Mouse (Mus musculus) 3T3-L1 (cell line): Measurements from ENCODE around the gene Pkp4.

Experiments used
- DNase-seq: peaks from one replicate; pipeline ENCODE4 v3.0.0-alpha.2; 2015; ENCODE audit warnings: low read depth, low spot score

The Pkp4 gene

DNA sequence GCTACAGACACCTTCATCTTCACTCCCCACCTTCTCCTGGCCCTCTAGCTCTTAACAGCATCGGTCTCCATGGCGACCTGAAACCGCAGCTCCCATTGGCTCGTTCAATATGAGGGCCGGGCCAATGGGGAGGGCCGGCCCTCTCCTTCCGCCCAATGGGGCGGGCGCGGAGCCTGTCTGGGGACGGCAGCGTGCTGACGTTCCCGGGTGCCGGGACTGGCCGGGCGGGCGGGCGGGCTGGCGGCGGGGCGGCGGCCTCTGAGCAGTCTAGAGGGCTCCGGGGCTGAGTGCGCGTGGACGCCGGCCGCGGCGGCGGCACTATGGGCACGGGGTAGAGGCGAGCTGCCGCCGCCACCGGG lies at the start of gene Pkp4, which contains the start of gene Ccdc148:
Pkp4 (plus strand) TSS at position 246 of the 359 bp plus-strand sequence.
Ccdc148 (minus strand) TSS at position 79 of the 359 bp plus-strand sequence.
- peak; percentile 98 for DNase-seq

DNA sequence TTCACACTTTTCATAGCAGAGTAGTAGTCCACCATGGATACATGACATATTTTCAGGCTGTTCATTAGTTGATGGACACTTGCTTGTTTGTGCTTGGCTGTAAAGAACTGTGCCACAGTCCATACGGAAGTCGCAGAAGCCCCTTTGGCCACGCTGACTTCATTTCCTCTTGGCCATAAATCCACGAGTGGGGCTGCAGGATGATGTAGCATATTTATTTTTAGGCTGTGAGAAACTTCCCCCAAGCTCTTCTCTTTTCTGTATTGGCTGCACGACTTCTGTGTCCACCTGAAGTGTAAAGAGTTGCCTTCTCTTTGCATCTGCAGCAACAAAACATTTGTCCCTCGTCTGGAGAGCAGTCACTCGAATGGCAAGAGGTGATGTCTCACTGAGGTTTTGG lies 31.6 kb upstream of the Pkp4 start:
- DNase-seq, result no peak

DNA sequence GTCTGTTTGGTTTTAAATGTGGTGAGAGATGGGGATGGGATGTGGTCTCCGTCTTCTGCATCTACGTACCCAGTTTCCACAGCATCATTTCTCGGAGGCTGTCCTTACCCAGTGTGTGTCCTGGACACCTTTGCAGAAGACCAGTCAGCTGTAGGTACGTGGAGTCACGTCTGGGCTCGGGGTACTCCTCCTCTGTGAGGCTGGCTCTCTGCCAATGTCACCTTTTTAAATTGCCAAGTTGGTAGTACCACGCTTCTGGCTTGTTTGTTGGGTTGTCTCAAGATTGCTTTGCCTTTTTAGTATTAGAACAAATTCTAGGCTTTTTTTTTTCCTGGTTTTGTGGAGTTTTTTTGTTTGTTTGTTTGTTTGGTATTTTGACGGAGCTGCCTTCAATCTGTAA lies 30.8 kb upstream of the Pkp4 start:
- no peak for DNase-seq

DNA sequence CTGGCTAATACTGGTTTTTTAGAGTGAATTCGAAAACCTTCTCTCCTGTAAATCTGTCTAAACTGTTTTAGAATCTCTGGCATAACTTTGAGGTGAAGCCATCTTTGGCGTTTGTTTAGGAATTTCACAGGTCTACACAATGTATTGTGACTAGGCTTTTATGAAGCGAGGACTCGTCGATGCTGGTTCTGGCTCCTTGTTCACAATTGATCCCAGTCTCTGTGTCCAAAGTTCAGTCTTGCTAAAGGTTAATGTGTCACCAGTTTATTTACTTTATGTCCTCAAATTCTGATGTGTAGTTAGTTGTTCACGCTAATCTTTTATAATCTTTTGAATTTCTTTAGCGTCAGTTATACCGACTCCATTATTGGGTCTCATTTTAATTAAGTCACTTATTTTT lies 29.6 kb upstream of the Pkp4 start:
- DNase-seq, result no peak

DNA sequence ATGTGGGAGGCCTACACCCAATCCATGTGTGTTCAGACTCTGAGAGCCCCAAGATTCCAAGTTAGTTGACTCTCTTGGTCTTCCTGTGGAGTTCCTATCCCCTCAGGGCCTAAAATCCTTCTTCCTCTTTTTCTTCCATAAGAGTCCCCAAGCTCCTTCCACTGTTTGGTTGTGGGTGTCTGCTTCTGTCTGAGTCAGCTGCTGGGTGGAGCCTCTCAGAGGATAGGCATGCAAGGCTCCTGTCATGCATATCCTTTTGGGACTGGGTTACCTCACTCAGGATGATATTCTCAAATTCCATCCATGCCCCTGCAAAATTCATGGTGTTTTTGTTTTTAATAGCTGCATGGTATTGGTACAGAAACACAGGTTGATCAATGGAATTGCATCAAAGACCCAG lies 5.2 kb upstream of the Pkp4 start:
- DNase-seq, result peak; percentile 80

DNA sequence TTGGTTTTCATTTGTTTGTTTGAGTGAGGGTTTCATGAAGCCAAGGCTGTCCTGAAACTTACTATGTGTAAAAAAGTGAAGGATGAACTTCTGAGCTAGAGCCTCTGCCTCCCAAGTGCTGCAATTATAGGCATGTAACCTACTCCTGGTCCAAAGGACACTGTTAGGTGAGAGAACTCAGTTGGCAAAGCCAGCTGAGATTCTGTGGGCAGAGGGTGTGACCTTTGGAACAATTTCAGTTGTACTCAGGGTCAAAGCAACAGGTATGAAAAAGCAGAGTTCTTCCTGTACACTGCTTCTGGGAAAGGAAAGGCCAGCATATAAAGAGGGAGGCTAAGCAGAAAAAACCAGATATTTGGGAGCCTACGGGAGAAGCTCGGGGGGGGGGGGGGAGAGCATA lies 2.5 kb upstream of the Pkp4 start:
- DNase-seq, result no peak

DNA sequence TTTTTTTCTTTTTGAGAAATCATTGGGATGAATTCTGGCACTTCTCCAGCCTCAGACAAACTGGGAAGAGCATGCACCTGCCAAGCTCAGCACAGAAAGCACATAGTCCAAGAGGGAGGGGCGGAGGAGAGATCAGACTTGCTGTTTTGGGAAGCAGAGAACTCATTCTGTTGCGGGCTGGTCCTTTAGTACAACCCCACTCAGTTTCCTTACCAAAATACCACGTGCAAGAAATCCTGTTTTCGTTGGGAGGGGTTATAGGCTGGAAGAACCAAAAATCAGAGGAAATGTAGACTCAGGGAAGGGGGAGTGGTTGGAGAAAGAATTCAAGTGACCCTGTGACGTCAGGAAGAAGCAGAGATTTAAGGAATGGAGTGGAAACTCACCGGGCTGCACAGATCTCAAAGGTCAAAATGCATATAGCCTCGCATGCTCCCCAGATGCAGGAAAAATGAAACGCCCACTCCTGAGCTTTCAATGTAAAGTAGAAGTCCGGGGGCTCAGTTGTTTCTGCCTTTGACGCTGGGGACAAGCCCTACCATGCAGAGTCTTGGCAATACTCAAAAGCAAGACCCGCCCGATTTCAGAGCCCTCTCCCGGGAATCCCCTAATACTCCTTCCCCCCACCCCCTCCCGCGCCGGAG lies 567 bp upstream of the Pkp4 start:
- peak; percentile 74 for DNase-seq

DNA sequence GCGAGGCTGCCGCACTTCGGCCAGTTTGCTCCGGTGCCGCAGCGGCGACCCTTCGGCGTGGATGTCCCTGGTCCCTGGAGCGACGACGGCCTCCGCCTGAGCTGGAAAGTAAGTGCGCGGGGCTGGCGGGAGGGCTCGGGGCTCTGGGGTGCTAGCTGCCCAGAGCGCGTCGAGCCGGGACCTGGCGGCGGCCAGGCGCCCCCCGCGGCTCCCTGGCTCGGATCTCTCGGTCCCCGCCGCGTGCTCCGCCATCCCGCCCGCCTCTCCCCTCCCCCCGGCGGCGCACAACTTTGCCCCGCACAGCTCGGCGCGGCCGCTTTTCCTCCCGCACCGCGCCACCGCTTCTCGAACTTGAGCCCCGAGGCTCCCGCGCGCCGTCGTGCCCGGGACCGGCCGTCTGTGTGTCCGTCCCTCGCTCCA lies 381 bp downstream of the Pkp4 start:
- peak; percentile 24 for DNase-seq

DNA sequence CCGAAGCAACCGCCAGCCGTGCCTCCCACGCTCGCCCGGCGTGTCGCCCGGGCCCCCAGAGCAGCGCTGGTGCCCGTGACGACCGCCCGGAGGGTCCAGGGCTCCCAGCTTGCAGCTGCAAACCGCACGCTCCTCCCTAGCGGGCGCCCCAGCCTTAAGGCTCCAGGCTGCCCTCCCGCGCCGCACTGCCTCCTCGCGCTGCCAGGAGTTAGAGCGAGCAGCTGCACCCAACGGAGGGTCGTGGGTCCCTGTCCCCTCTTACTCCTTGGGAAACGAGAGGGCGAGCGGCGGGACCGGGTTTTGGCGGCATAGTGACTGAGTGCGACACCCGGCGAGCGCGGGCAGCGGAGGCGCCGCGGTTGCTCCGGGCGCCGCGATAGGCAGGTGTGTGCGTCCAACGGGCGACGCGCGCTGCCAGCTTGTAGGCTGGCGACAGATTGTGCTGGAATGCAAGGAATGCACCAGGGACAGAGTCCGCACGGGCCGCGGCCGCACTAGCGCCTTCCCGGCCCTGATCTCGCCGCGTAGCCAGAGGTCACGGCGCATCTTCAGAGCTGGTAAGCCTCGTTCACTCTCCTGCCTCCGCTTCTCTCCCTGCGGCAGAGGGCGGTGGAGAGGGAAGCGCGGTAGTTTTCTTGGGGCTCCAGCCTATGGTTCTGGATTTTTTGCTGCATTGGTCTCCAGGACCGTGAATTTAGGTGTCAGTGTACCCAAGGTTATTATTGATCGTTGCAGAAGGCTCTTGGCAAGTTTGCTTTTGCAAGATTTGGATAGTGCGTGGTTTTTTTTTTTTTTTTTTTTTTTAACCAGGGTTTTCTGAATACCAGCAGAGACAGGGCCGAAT lies 1.0 kb downstream of the Pkp4 start:
- peak; percentile 66 for DNase-seq

DNA sequence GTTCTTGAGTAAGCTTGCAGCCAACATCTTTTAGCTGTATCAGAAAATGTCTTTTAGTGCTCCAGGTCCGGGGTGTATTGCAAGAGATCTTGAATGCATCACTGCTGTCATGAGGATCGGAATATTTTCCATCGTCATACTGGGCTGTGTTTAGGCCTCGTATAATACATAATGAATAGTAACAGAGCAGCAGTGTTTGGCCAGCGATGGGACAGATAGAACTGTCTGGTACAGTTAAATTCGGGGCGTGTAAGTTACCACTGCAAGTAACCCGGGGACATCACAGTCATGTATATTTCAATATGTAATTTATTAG lies 1.6 kb downstream of the Pkp4 start:
- DNase-seq, result peak; percentile 22

DNA sequence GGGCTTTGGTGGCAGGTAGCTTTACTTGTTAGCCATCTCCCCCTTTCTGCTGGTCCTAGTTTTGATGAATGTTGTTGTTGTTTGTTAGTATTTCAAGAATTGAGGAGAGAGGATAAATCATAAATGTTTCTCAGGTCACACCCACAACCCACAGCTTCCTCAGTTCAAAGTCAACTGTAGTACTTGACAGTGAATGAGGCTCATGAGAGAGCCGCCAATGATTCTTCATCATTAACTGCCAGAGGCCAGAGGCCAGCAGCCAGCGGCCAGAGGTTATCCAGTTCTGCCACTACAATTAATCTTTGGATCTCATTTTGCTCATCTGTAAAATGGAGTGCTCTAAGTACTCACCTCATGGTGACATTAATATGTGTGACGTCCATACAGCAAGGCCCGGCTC lies 6.3 kb downstream of the Pkp4 start:
- no peak for DNase-seq

DNA sequence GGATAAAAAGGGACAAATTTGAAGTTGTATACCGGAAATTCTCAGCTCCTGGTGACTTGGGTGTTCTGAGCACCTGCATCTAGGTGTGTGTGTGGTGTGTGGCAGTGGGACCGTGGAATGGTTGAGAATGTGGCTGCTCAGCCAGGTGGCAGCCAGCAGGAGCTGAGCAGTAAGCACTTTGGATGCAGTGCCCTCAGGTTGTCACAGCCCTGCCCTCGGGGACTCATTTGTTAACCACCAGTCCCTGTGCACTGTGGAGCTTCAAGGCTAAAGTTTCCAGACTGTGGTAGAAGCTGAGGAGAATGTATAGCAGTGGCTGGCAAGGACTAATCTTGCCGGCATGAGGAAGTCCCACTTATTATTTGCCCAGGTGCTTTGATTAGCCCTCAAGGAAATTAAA lies 7.2 kb downstream of the Pkp4 start:
- no peak for DNase-seq

DNA sequence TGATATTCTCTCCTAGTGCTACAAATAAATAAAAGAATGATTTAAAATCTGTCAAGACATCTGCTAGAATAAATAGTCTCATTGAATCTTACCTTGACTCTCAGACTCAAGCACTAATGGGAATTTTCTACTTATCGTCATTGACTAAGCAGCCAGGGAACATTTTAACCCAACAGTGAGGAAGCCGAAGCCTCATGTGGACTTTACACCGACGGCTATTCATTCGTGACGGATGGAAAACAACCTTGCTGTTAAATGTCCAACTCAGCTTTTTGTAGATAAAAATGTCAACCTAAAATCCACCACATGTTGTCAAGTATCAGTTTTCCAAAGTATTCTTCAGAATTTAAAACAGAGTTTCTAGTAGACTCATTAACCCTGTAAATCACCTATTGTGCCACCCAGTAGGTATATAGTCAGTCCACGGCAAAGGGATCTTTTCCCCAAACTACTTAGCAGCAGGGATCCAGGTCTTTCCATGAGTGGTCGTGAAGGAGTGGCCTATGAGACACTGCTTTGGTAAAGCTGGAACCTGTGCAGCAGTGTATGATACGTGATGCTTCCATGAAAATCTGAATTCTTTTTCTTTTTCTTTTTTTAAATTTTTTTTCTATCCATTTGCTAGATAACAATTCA lies 9.0 kb downstream of the Pkp4 start:
- DNase-seq, result no peak

DNA sequence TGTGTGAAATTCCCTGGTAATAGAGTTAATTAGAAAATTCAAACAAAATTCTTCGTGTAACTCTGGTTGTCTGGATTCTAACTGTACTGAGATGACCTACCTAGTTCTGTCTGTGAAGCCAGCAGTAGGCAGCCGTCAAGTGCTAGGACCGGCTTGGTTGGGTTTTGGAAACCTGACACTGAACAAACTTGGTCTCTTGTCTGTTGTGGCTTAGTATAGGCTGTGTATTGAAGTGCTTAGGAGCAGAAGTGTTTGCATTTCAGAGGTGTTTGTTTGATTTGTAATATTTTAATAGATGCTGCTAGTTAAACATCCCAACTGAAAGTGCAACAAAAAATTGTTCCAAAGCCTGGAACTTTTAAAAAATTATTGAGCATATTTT lies 9.5 kb downstream of the Pkp4 start:
- DNase-seq, result no peak

DNA sequence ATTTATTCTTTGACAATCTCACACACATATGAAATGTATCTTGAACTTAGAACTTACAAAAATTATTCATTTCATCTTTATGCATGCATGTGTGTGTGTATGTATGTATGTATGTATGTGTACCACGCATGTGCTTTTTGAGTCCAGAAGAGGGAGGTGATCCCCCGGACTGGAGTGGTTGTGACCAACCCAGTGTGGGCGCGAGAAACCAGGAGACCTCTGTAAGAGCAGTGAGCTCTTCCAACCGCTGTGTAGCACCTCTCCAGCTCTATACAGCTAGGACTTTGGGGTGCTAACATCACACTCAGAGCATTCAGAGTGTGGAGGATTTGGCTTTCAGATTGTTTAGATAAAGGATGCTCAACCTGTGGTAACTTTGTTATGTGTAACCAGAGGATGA lies 9.9 kb downstream of the Pkp4 start:
- no peak for DNase-seq

DNA sequence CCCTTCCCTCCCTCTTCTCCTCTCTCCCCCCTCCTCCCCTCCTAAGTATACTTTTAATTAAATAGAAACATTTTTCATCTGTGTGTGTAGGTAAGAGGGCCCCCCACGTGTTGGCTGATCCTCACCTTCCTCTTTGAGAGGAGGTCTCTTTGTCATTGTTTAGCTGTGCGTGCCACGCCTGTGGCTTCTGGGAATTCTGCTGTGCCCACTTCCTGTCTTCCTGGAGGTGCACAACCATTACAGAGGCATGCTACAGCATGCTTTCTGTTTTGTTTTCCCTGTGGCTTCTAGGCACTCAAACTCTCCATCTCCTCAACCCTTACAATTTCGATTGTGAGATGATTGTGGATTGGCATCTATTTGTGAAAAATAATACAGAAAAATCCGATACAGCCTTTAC lies 10.9 kb downstream of the Pkp4 start:
- DNase-seq, result peak; percentile 70

DNA sequence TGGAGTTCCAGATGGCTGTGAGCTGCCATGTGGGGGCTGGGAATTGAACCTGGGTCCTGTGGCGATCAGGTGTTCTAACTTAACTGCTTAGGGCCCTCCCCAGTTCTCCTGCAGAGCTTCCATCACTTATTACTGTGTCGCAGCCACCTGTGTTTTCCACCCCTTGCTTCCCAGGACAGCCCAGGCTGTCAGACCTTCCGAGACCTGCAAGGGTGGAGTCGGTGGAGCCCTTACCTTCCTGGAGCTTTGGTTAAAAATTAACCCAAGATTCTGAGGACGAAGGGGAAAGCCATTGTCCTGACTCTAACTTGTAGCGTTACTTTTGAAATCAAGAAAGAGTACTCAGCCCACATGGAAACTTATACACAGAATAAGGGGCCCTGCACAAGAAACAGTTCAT lies 15.3 kb downstream of the Pkp4 start:
- DNase-seq, result no peak

DNA sequence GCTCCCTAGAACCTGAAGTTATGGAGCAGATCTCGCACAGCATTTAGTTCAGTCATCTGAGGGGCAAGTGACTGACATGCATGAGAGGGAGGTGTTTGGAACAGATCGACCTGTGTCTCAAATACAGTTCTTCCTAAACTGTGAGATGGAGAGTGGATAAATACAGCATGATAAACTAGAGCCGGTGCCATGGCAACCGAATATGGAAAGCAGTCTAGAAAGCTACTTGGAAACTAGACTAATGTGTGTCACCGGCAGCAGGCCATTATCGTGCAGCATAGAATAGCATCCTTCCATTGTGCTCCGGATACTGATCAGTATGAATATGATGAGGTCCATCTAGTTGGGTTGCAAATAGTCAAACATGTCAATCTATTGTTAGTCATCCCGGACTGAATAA lies 17.5 kb downstream of the Pkp4 start:
- no peak for DNase-seq

DNA sequence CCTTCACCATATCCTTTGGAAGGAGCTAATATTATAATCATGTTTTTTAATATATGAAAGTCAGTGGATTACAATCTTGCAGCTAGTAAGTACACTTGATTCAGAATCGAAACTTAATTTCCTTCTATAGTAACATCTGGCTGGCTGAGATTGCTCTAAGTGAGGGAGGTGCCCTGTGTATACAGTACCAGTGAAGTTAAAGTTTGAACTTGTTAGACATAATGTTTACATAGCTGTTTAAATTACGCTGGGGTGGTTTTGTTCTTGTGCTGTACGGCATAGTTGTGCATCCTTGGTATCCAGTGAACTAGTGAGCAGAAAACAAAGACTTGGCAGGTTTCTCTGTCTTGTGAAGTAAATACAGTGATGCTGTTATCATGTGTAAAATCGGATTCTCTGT lies 18.3 kb downstream of the Pkp4 start:
- no peak for DNase-seq

DNA sequence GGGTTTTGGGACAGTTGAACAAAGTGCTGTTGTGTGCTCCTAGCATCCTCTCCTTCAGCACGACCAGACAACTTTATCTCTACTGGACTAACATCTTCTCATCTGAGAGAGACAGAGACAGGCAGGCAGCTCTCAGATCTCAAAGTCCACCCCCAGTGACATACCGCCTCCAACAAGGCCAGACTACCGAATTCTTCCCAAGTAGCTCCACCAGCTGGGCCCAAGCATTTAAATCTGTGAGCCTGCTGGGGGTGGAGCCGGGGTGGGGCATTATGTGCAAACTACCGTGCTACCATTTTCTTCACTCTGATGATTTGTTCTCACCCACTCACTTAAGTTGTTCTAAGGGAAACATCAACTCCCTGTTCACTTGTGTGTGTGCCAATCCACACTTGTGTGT lies 18.8 kb downstream of the Pkp4 start:
- no peak for DNase-seq

DNA sequence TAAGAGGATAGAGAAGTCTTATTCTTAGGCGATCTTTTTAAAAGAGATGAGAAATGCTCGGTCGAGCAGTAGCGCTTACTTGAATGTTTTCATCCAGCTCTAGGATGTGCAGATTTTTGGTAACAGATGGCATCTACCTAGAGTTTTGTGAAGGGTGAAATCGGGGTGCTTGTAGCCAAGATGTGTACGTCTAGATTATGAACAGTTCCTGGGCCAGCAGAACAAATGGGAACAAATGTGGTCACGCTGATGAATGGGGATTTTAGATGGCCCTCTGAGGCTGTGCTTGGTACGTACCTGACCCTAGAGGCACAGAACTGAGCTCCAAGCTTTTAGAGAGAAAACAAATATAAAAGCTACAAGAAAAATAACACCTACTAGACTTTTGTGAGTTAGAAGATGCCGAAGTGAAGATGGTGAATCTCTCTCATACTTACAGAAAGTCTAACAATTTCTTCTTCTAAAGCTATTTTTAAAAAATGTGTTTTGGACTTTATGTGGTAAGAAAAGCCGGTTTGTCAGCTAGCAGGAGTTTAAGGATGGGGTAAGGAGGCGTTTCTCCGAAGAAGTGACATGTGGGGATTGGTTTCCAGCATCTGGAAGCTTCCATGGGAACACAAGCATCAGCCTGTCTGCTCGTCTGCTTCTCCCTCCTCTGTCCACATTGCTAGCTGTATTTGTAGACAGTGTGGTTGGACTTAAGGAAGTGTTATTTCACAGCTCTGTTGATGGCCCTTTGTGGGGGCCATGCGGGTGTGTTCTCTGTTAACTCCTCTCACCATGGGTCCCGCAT lies 20.9 kb downstream of the Pkp4 start:
- DNase-seq, result no peak

DNA sequence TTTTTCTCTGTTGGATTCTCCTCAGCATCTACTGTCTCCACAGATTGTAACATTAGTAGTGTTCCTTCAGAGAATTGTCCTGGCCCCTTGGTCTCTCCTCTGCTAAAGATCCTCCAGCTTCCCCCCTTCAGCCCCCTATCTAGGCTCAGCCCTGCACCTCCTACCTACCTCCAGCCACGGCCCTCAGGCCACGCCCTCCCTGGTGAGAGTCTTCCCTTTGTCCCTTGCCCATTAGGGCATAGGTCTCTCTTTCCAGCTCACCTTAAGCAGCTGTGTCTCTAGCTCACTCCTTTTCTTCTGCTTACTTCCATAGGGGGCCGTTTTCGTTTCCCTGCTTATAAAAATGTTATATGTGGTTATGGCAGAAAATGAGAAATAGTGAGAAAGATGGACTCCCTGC lies 22.9 kb downstream of the Pkp4 start:
- no peak for DNase-seq
